Mouse (Mus musculus): ENCODE measurements at regions not wholly inside any gene's neighbourhood (a gene's known extent, or its start where the extent isn't known, plus 50 kb on each side); places are given as distances from the start of the nearest gene placed in this dataset.

- TF ChIP-seq ZC3H11A (IDR thresholded peaks at IDR 0.05; ENCODE audit: borderline replicate concordance, low read depth, low read length) = no peak
- no peak for TF ChIP-seq MAFK (IDR thresholded peaks at IDR 0.05; ENCODE audit: insufficient read depth, low read depth, low read length)
- TF ChIP-seq CHD2 (IDR thresholded peaks at IDR 0.05; ENCODE audit: low read depth, low read length) = no peak
- no peak for TF ChIP-seq ZNF384 (IDR thresholded peaks at IDR 0.05; ENCODE audit: low read depth, low read length)
- TF ChIP-seq HCFC1 (IDR thresholded peaks at IDR 0.05; ENCODE audit: borderline replicate concordance, insufficient read depth, low read length) = no peak
Measured at GRCm38 (mm10) chr12:58329913-58330312, 60.8 kb upstream of the Clec14a start.
